Mouse (Mus musculus): ENCODE measurements around the gene Hist1h3f. TPM values are rescaled to one million over a fixed set of nuclear protein-coding genes. Genes with fewer than 3 reads are reported as not detected.
A peak's percentile ranks its signal among the peaks of the same experiment; 100 is the strongest.
"Not testable (repeated sequence)": the region's sequence is repeated elsewhere in the genome, so short reads cannot be mapped to it uniquely, and the experiment has no call there.

The Hist1h3f gene
- polyA plus RNA-seq, 1 experiment, result 3.0 TPM

DNA sequence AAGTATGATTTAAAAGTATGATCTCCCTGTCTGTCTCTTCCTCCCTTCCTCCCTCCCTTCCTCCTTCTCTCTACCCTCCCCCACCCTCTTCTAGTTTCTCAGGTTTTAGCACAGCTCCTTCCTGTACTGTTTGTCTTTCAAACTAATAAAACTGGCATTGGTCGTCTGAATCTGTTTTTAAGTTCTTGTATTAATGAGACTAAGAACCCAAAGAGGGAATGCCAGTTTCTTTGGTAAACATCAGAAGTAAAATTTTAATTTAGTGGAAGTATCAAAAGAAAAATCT is 43.0 kb downstream of the Hist1h3f start:
- TF ChIP-seq CTCF (IDR thresholded peaks at IDR 0.05; ENCODE audit: control insufficient read depth, insufficient read depth, low read length) (no peak), POLR2A (IDR thresholded peaks at IDR 0.05; ENCODE audit: borderline replicate concordance, control insufficient read depth, low read depth, low read length) (no peak)
- Histone ChIP-seq H3K4me1 (ENCODE audit: control insufficient read depth, insufficient read depth, low read length) (peaks cover 3% of the 10 kb centered on the region; the same call in 1 of the 2 replicates), H3K4me3 (replicated peaks; ENCODE audit: control insufficient read depth, low read depth, low read length) (peak overlapping the region; percentile 56), H3K27ac (ENCODE audit: control insufficient read depth, insufficient read depth, low read depth, low read length, poor library complexity) (peak overlapping the region; percentile 89)
- 4% methylated on average over 1 of the region's 1 CpGs for WGBS

DNA sequence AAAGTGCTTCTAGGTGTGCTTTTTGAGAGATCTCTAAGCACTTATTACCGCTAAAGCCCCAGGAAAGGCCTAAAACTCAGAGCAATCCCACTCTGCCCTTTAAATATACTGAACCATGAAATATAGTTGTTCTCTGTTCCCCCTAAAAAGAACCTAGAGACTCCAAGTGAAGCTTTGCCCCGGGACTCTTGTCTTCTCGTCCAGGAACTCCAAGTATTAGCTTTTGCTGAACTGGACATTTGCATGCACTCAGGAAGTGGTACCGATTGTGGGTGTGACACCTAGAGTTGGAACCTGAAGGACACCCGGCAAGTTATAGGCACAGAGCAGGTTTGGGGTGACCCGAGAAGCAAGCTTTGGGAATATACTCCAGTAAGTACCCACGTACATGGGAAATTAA is 47.4 kb downstream of the Hist1h3f start:
- H3K4me1 ChIP-seq (ENCODE audit: control insufficient read depth, insufficient read depth, low read length), result peaks cover 3% of the 10 kb centered on the region; the same call in 1 of the 2 replicates
- H3K27ac ChIP-seq (ENCODE audit: control insufficient read depth, insufficient read depth, low read depth, low read length, poor library complexity), result no peak overlapping the region
- WGBS, result 89% methylated on average over 7 of the region's 7 CpGs
- no peak overlapping the region for H3K4me3 ChIP-seq (replicated peaks; ENCODE audit: control insufficient read depth, low read depth, low read length)
- no peak for TF ChIP-seq CTCF (IDR thresholded peaks at IDR 0.05; ENCODE audit: control insufficient read depth, insufficient read depth, low read length)
- TF ChIP-seq POLR2A (IDR thresholded peaks at IDR 0.05; ENCODE audit: borderline replicate concordance, control insufficient read depth, low read depth, low read length), result no peak

DNA sequence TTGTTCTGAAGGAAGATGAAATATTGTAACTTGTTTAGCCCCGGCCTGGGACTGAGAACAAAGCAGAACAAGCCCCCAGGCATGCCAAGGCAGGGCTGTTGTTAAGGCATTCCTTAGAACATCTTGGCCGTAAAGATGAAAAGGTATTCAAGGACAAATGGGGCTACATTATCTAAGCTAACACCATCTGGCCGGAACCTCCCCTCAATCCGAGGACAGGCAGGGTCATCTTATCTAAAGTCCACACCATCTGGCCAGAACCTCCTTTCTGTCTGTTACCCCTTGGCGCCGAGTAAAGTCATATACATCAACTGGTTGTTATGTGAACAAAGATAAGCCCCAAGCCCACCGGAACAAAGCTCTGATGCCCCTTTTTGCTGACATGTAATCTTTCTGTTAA is 48.0 kb downstream of the Hist1h3f start:
- H3K27ac ChIP-seq (ENCODE audit: control insufficient read depth, insufficient read depth, low read depth, low read length, poor library complexity); H3K4me3 ChIP-seq (replicated peaks; ENCODE audit: control insufficient read depth, low read depth, low read length); H3K4me1 ChIP-seq (ENCODE audit: control insufficient read depth, insufficient read depth, low read length): not testable (repeated sequence)
- WGBS, result 71% methylated on average over 7 of the region's 7 CpGs

DNA sequence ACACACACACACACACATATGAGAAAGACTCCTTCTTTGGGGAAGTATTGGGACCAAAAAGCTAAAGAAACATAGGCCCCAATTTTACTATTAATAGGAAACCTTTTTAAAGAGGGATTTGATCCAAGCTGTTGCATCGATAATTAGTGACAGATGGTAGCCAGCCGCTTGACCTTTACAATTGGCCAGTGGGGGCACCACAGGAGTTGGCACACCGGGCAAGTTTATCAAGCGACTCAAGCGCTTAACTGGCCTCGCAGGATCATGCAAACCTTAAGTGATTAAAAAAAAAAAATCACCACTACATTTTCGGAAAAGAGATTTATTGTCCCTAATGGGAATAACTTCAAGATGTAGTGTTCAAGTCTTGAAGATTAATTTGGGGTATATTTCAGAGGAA is 48.8 kb downstream of the Hist1h3f start:
- no peak for TF ChIP-seq POLR2A (IDR thresholded peaks at IDR 0.05; ENCODE audit: borderline replicate concordance, control insufficient read depth, low read depth, low read length)
- Histone ChIP-seq H3K27ac (ENCODE audit: control insufficient read depth, insufficient read depth, low read depth, low read length, poor library complexity) (no peak overlapping the region), H3K4me3 (replicated peaks; ENCODE audit: control insufficient read depth, low read depth, low read length) (no peak overlapping the region), H3K4me1 (ENCODE audit: control insufficient read depth, insufficient read depth, low read length) (peaks cover 3% of the 10 kb centered on the region; the same call in 1 of the 2 replicates)
- 60% methylated on average over 7 of the region's 7 CpGs for WGBS

DNA sequence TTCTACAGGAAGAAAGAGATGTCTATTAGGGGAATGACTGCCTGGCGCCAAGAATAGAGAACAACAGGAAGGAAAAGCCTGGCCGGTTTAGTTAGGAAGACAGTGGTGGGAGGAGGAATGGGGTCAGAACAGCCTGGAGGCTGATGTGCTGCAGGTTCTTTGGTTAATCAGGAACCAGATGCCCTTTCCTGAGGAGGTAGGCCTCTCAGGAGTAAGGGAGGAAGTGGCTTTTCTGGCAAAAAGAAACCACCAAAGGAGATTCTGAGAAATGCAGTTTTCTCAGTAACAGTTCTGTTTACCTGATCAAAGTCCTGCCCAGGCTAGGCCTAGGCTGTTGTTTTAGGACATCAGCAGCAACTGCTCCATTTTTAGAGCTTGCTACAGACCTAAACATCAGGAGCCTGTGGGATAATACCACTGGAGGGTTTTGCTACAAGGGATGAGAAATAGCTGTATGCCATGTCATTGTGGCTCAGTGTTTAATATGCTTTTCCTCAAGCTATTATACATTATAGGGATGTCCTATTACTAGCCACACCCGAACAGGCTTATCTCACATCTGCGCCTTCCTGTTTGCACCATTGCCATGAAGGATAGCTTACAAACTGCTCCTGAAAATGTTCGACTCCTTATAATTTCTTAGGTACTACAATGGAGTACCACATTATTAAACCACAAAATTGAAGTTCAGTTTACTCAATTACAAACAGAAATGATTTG is 49.4 kb downstream of the Hist1h3f start:
- 13% methylated on average over 5 of the region's 5 CpGs for WGBS
- Histone ChIP-seq H3K4me3 (replicated peaks; ENCODE audit: control insufficient read depth, low read depth, low read length) (no peak overlapping the region), H3K4me1 (ENCODE audit: control insufficient read depth, insufficient read depth, low read length) (peaks cover 2% of the 10 kb centered on the region; the same call in 1 of the 2 replicates), H3K27ac (ENCODE audit: control insufficient read depth, insufficient read depth, low read depth, low read length, poor library complexity) (no peak overlapping the region)
- TF ChIP-seq CTCF (IDR thresholded peaks at IDR 0.05; ENCODE audit: control insufficient read depth, insufficient read depth, low read length), result no peak
- TF ChIP-seq POLR2A (IDR thresholded peaks at IDR 0.05; ENCODE audit: borderline replicate concordance, control insufficient read depth, low read depth, low read length), result no peak

Other genes starting within 250 kb of the Hist1h3f start
- gene Zfp322a, start 174.8 kb upstream of the Hist1h3f start, polyA plus RNA-seq (2011; ENCODE audit: insufficient read depth, insufficient read length, low replicate concordance, missing spikeins), result 4.2 and 6.1 TPM in 2 replicates
- 8.5 and 10.4 TPM in 2 replicates for gene Abt1, start 120.2 kb upstream of the Hist1h3f start, polyA plus RNA-seq (2011; ENCODE audit: insufficient read depth, insufficient read length, low replicate concordance, missing spikeins)
- gene Btn1a1, start 78.2 kb upstream of the Hist1h3f start, polyA plus RNA-seq (2011; ENCODE audit: insufficient read depth, insufficient read length, low replicate concordance, missing spikeins), result 0.87 and 3.1 TPM in 2 replicates
- gene Btn2a2, start 55.2 kb upstream of the Hist1h3f start, polyA plus RNA-seq (2011; ENCODE audit: insufficient read depth, insufficient read length, low replicate concordance, missing spikeins), result 0.47 TPM in 1 of 2 replicates, not detected in the other
- gene Hist1h4h, start 13.0 kb upstream of the Hist1h3f start, polyA plus RNA-seq (2011; ENCODE audit: insufficient read depth, insufficient read length, low replicate concordance, missing spikeins), result 23.3 and 39.5 TPM in 2 replicates
- 105 and 151 TPM in 2 replicates for gene Hist1h2af, start 10.1 kb upstream of the Hist1h3f start, polyA plus RNA-seq (2011; ENCODE audit: insufficient read depth, insufficient read length, low replicate concordance, missing spikeins)
- gene Hist1h3g, start 8.6 kb upstream of the Hist1h3f start, polyA plus RNA-seq (2011; ENCODE audit: insufficient read depth, insufficient read length, low replicate concordance, missing spikeins), result 16.1 and 17.7 TPM in 2 replicates
- gene Hist1h2bh, start 660 bp upstream of the Hist1h3f start, polyA plus RNA-seq (2011; ENCODE audit: insufficient read depth, insufficient read length, low replicate concordance, missing spikeins), result 6.8 and 11.4 TPM in 2 replicates
- gene Hist1h4f, start 7.6 kb downstream of the Hist1h3f start, polyA plus RNA-seq (2011; ENCODE audit: insufficient read depth, insufficient read length, low replicate concordance, missing spikeins), result 114 and 284 TPM in 2 replicates
- 9.7 and 12.7 TPM in 2 replicates for gene Hist1h1d, start 9.2 kb downstream of the Hist1h3f start, polyA plus RNA-seq (2011; ENCODE audit: insufficient read depth, insufficient read length, low replicate concordance, missing spikeins)
- 5.3 and 12.9 TPM in 2 replicates for gene Hist1h3e, start 18.3 kb downstream of the Hist1h3f start, polyA plus RNA-seq (2011; ENCODE audit: insufficient read depth, insufficient read length, low replicate concordance, missing spikeins)
- gene Hist1h2ae, start 27.2 kb downstream of the Hist1h3f start, polyA plus RNA-seq (2011; ENCODE audit: insufficient read depth, insufficient read length, low replicate concordance, missing spikeins), result 12.5 and 23.9 TPM in 2 replicates
- 65.5 and 109 TPM in 2 replicates for gene Hist1h2bg, start 27.3 kb downstream of the Hist1h3f start, polyA plus RNA-seq (2011; ENCODE audit: insufficient read depth, insufficient read length, low replicate concordance, missing spikeins)
- 32.4 and 40.5 TPM in 2 replicates for gene Hist1h2bf, start 30.1 kb downstream of the Hist1h3f start, polyA plus RNA-seq (2011; ENCODE audit: insufficient read depth, insufficient read length, low replicate concordance, missing spikeins)
- 2.6 and 4.3 TPM in 2 replicates for gene Hist1h2ad, start 30.3 kb downstream of the Hist1h3f start, polyA plus RNA-seq (2011; ENCODE audit: insufficient read depth, insufficient read length, low replicate concordance, missing spikeins)
- 7.1 and 11.3 TPM in 2 replicates for gene Hist1h3d, start 31.7 kb downstream of the Hist1h3f start, polyA plus RNA-seq (2011; ENCODE audit: insufficient read depth, insufficient read length, low replicate concordance, missing spikeins)
- gene Hist1h4d, start 37.5 kb downstream of the Hist1h3f start, polyA plus RNA-seq (2011; ENCODE audit: insufficient read depth, insufficient read length, low replicate concordance, missing spikeins), result 50.4 and 64.8 TPM in 2 replicates
- gene Hist1h2be, start 77.1 kb downstream of the Hist1h3f start, polyA plus RNA-seq (2011; ENCODE audit: insufficient read depth, insufficient read length, low replicate concordance, missing spikeins), result 9.2 and 11.8 TPM in 2 replicates
- 27.6 and 54.3 TPM in 2 replicates for gene Hist1h1e, start 78.5 kb downstream of the Hist1h3f start, polyA plus RNA-seq (2011; ENCODE audit: insufficient read depth, insufficient read length, low replicate concordance, missing spikeins)
- gene Hist1h2ac, start 139.9 kb downstream of the Hist1h3f start, polyA plus RNA-seq (2011; ENCODE audit: insufficient read depth, insufficient read length, low replicate concordance, missing spikeins), result 2.0 and 3.7 TPM in 2 replicates
- gene Hist1h2bc, start 140.1 kb downstream of the Hist1h3f start, polyA plus RNA-seq (2011; ENCODE audit: insufficient read depth, insufficient read length, low replicate concordance, missing spikeins), result 42.9 and 54.0 TPM in 2 replicates
- gene Hist1h1t, start 151.8 kb downstream of the Hist1h3f start, polyA plus RNA-seq (2011; ENCODE audit: insufficient read depth, insufficient read length, low replicate concordance, missing spikeins), result 3.9 TPM in 1 of 2 replicates, not detected in the other
- gene Hist1h4c, start 154.4 kb downstream of the Hist1h3f start, polyA plus RNA-seq (2011; ENCODE audit: insufficient read depth, insufficient read length, low replicate concordance, missing spikeins), result 7.1 and 15.1 TPM in 2 replicates
- 4.0 and 4.5 TPM in 2 replicates for gene Hfe, start 166.8 kb downstream of the Hist1h3f start, polyA plus RNA-seq (2011; ENCODE audit: insufficient read depth, insufficient read length, low replicate concordance, missing spikeins)
- 78.9 and 108 TPM in 2 replicates for gene Hist1h1c, start 194.8 kb downstream of the Hist1h3f start, polyA plus RNA-seq (2011; ENCODE audit: insufficient read depth, insufficient read length, low replicate concordance, missing spikeins)
- gene Hist1h3c, start 201.6 kb downstream of the Hist1h3f start, polyA plus RNA-seq (2011; ENCODE audit: insufficient read depth, insufficient read length, low replicate concordance, missing spikeins), result 42.2 and 62.6 TPM in 2 replicates
- 65.7 and 136 TPM in 2 replicates for gene Hist1h2bb, start 202.7 kb downstream of the Hist1h3f start, polyA plus RNA-seq (2011; ENCODE audit: insufficient read depth, insufficient read length, low replicate concordance, missing spikeins)
- gene Hist1h2ab, start 207.1 kb downstream of the Hist1h3f start, polyA plus RNA-seq (2011; ENCODE audit: insufficient read depth, insufficient read length, low replicate concordance, missing spikeins), result 30.3 and 31.4 TPM in 2 replicates
- gene Hist1h3b, start 208.2 kb downstream of the Hist1h3f start, polyA plus RNA-seq (2011; ENCODE audit: insufficient read depth, insufficient read length, low replicate concordance, missing spikeins), result 19.6 TPM in 1 of 2 replicates, not detected in the other
- 275 and 281 TPM in 2 replicates for gene Hist1h4b, start 213.0 kb downstream of the Hist1h3f start, polyA plus RNA-seq (2011; ENCODE audit: insufficient read depth, insufficient read length, low replicate concordance, missing spikeins)
- gene Hist1h4a, start 217.2 kb downstream of the Hist1h3f start, polyA plus RNA-seq (2011; ENCODE audit: insufficient read depth, insufficient read length, low replicate concordance, missing spikeins), result 62.7 and 98.3 TPM in 2 replicates
- 11.4 and 30.9 TPM in 2 replicates for gene Hist1h3a, start 218.3 kb downstream of the Hist1h3f start, polyA plus RNA-seq (2011; ENCODE audit: insufficient read depth, insufficient read length, low replicate concordance, missing spikeins)
- 38.3 and 41.6 TPM in 2 replicates for gene Hist1h1a, start 219.6 kb downstream of the Hist1h3f start, polyA plus RNA-seq (2011; ENCODE audit: insufficient read depth, insufficient read length, low replicate concordance, missing spikeins)
- not detected in 2 replicates for gene Trim38, start 225.9 kb downstream of the Hist1h3f start, polyA plus RNA-seq (2011; ENCODE audit: insufficient read depth, insufficient read length, low replicate concordance, missing spikeins)